Mouse (Mus musculus) frontal cortex, adult 2 months (tissue): ENCODE measurements around the gene Gm42906. TPM values are rescaled to one million over a fixed set of nuclear protein-coding genes. Genes with fewer than 3 reads are reported as not detected.
A peak's percentile ranks its signal among the peaks of the same experiment; 100 is the strongest.

Source experiments
- DNase-seq, 2 experiments: peaks; one replicate each; pipeline ENCODE4 v3.0.0; 2022; ENCODE audit warnings: low spot score in 1 of 2; ENCODE audit errors: extremely low spot score in 1 of 2
- polyA plus RNA-seq: library from polyadenylated mRNA; depleted of rRNA; stranded (reverse); fragments of >200 nt; gene quantifications from 2 replicates; pipeline ENCODE4 v1.2.3, GENCODE M21; 2012

Gene Gm42906
- polyA plus RNA-seq, 1 experiment = not detected

DNA sequence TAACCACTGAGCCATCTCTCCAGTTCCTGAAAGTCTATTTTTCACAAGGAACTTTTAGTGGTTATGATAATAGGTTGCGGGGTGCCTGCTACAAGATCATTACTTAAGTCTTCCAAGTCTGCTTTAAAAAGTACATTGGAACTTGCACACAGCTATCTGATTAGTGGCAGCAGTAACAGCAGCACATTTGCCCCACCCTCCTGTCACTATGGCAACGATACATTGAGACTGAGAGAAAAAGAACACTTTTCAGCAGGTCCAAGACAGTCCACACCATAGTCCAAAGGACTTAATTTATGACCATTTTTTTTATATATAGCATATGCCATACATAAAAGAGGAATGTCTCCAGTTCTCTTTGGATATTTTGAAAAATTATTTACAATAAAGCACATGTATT lies 181.7 kb downstream of the Gm42906 start:
- DNase-seq = no peak

DNA sequence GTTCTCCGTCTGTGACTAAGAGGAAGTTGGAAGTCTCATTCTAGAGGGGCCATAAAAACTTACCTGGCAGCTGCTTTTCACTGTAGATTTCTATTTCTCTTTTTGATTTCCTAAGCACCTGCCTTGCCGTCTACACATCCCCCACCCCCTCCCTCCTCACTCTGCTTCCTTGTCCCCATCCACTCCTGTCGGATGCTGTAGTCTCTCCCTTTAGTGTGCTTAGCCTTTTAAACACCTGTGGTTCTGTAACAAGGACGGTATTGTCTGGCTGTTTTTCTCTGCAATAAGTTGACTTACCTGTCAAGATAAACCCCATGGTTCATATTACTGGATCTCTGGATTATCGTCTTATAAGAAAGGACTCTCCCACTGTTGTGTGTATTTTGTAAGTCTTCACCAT lies 182.4 kb downstream of the Gm42906 start:
- no peak for DNase-seq

DNA sequence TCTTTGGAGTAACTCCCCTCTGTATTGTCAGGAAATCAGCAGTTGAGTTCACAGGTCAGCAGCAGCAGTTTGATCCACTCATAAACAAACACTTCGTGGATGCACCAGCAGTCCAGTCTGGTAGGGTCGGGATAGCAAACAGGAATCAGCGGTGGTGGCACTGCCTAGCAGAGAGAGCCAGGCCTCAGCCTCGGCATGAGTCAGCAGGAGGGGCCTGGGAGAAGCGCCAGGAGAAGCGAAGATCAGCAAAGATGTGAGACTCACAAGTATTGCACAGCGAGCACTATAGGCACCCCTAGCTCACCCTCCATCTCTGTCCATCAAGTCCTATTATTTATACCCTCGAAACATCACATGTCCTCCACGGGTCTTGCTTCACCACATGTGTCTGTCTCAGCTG lies 189.2 kb downstream of the Gm42906 start:
- DNase-seq = no peak

DNA sequence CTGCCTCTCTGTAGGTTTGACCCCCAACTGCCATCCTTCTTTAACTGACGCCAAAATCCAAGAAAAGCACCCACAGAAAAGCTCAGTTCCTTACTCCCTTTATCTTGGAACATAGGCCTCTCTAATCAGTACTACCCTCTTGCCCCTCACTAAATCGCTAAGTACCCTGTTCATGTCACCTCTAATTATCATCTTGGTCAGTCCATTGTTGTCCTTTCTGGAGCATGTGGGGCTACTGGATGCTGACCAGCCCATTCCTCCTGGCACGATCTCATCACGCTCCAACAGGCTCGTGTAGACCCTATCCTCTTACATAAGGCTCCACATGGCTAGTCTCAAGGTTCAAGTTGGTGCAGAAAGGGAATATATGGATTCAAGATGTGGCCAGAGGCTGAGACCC lies 191.6 kb downstream of the Gm42906 start:
- DNase-seq = no peak

DNA sequence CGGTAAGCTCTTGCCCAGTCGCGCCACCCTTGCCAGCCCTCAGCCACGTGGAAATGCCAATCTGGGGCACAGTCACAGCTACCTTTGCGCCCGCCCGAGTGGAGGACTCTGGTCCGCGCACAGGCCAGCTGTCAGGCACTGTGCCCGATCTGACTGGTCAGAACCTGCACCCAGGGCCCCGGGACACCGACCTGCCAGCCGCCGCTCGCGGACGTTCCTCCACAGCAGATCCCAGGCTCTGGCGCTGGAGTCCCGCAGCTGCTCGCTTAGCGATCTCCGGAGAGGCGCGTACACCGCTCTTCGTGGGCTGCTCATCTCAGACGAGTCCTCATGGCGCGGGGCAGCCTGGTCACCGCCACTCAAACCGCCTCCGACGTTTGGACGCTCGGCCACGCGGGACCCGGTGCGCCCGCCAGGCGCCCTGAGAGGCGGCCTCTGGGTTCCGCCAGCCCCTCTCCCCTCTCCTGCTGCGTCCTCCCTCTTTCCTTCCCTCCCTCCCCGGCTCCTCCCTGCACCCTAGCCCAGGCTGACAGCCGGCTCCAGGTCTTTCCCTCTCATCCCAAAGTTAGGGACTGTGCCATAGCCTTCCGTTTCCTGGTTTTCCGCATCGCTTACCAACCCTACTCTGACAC lies 194.4 kb downstream of the Gm42906 start, which contains the start of gene Stard13:
Stard13 (minus strand) TSS at position 437 of the 632 bp plus-strand sequence.
- DNase-seq = peak in 1 of 2 experiments; percentile 25

DNA sequence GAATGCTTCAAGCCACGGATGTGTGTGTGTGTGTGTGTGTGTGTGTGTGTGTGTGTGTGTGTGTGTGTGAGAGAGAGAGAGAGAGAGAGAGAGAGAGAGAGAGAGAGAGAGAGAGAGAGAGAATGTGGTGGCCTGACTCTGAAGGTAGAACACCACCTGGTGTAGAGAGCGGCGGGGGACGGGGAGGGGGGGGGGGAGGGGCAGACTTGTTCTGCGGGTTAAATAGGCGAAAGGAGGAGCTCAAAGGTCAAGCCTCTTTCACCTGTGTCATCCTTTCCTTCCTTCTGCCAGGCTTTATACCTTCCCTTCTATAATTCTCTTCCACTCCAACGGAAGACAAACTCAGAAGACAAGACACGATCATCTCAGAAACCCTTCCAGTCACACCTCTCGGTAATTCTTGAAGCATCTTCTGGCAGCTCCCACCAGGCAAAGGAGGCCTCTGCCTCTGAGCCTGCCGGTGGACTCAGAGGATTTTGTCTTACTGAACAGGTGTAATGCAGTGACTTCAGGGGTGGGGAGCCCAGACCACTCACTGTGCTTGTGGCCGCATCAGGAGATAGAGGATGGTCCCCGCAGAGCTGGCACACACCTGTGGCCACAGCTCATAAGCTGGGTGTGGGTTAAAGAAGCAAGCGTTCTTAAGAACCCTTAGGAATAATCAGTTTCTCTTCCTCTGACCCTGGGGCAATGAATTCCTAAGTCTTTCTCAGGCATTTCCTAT lies 195.2 kb downstream of the Gm42906 start:
- DNase-seq = no peak

DNA sequence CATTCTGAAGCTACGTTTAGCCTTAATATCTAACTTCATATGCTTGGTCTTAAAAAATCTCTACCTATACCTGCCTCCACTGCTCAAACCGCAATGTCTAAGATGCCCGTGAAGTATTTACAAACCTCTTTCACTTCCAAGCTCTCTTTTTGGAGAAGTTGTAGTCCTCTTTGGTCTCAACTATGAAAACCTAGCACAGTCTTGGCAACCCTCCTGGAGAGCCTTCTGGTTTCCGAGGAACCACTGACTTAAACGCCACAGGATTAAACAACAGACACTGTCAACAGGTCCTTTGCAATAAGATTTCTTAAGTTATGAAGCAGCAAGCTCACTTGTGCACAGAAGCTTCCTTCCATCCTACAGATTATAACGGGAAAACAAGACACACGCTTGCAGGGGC lies 196.1 kb downstream of the Gm42906 start:
- no peak for DNase-seq

DNA sequence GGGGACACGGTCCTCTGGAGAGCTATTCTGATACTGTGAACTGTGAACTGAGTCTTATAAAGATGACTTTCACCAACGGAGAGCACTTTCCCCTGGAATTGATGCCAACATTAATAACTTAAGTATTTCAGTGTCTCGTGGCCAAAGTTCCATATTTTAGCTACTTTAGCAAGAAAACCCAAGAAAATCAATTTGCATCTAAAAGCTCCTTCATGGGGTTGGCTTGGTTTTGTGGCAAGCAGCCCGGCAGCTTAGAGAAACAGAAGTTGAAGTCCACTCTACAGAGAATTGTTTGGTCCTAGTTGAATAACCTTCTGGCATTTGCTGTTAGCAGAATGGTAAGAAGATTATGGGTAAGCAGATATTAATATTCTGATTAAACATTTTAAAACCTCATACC lies 196.6 kb downstream of the Gm42906 start:
- no peak for DNase-seq

DNA sequence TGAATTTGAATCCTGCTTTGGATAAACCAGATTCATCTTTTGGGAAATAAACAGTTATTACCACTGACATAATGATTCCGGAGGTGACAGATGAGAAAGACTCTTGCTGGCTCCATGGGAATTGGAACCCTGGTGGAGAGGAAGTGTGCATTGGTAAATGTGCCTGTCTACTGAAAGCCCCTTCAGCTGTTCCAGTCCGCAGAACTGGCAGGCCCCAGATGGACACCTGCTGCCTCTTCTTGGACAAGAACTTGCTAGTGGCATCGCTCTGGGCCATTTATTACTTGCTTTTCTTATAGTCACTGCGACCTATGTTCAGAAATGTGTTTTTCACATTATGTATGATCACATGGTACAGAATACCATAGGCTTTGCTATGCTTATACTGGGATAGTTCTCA lies 197.5 kb downstream of the Gm42906 start:
- no peak for DNase-seq

DNA sequence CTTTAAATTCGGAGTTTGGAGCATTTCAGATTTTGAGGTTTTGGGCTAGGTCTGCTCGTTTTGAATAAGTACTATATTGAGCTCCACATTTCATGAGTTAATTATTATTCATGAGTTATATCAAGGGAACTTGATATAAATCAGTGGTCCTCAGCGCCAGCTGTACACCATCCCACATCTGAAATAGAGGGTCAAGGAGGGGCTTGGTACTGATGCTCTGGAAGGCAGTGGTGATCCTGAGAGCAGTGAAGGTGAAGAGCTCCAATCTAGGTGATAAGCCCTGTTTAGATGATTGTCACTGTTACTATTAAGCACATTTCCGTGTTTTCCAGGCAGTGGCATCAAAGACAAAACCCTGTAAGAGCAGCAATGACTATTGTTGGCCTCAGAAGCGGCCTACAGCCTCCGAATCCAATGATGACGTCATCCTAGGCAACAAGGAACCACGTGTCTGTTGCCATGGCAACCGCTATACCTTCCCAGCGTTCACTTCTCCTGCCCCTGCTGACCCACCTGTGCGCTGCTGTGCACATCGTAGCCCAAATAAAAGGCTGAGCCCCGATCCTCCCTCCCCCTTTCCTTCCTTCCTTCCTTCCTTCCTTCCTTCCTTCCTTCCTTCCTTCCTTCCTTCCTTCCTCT lies 199.5 kb downstream of the Gm42906 start:
- no peak for DNase-seq

DNA sequence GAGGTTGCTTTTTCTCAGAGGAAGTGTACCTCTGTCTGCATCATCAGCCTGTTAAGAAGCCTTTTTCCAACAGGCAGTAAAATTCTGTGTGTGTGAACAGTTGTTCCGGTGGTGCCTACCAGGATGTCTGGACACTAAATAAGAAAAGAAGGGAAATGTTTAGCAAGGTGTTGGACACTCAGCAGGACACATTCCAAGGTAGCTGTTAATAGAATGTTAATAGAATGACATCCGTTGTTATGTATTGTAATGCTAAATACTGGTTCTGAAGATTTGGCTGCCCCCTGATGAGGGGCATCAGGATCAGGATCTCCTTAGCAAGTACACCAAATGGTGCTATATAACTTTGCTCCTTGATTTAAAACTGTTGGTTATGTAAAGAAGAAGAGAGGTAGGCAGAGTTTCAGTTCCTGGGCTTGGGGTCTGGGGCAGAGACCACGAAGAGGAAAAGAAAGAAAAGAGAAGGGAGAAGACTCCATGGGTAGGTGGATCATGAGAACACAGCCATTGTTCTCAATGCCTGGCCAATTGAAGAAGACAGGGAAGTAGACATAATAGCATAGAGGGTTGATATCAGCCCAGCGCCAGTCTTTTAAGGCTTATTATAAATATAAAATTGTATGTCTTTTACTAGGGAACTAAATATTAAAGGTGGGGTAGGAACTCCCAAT lies 204.1 kb downstream of the Gm42906 start:
- DNase-seq = no peak

DNA sequence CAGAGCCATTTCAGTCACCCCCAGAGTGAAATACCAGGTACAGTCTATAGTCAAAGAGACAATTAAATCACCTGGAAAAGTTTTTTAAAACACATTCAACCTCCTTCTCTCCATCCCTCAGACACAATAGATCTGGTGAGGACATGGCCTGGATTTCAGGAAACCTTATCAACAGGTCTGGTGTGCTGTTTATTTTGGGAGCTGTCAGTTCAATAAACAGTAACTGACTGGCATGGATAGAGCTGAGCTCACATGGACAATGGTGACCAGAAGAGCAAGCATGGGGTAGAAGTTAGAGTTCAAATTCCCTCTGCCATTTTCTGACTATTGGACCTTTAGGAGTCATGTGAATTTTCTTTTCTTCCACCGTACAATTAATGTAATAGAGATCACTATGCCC lies 205.2 kb downstream of the Gm42906 start:
- no peak for DNase-seq

DNA sequence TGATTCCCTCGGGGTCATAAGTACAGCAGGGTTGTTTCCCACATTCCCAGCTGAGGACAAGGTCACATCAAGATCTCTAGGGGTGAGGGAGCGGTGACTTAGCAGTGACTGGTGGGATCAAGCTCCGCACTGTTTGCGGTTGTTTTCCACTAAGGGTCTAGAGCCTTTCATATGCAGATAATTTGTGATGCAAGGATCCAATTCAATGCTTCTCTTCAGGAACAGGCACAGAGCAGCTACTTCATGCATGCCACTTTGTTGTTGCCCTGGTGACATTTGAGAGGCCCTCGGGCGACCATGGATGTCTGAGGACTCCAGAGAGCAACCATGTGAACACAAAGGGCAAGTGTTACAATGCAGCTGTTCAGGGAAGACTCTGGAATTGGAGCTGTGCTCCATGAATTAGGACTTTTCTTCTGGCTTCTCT lies 209.3 kb downstream of the Gm42906 start:
- DNase-seq = no peak

DNA sequence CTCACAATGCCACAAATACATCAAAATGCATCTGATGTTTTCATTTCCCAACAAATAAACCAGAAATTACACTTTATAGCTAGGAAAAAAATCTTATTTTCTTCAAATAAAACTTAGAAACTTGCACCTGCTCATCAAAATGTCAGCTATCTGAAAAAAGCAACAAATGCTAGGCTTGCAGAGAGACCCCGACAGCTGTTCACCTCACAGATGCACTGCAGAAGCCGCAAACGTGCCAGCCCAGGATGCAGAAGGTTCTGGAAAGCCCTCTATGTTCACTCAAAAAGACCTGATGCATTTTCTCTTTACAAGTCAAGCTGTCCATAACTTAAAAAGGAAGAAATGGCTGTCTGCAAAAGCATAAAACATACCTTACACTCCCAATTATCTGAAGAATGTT lies 214.9 kb downstream of the Gm42906 start:
- DNase-seq = no peak

DNA sequence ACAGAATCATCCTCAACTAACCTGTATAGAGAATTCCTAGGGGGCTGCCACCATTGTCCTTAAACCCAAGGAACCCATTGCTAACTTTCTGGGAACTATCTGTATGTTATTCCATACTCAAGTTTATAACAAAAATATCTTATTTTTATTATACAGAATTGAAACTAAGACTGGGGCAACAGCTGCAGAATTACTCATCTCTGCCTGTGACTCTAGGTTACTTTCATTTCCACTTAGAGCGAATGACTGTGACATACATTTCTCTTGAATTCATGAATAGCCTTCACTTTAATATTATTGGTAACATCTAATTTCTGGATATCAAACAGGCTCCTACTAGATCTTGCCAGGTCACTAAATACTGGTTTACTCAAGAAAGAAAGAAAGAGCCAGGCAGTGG lies 217.1 kb downstream of the Gm42906 start:
- no peak for DNase-seq

DNA sequence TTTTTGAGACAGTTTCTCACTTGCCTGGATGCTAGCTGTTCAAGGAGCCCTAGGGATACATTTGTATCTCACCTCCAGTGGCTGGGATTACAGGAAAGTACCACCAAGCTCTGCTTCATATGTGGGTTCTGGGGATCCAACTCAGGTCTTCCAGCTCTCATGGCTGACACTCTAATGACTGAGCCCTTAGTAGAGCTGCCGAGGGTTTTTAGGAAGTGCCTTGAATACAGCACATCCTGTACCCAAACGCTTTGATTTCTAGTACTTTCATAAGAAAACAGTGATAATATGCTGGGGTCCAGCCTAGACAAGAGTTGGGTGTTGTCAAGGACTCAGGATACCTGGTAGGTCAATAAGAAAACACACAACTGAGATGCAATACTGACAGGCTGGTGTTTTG lies 217.9 kb downstream of the Gm42906 start:
- DNase-seq = no peak

DNA sequence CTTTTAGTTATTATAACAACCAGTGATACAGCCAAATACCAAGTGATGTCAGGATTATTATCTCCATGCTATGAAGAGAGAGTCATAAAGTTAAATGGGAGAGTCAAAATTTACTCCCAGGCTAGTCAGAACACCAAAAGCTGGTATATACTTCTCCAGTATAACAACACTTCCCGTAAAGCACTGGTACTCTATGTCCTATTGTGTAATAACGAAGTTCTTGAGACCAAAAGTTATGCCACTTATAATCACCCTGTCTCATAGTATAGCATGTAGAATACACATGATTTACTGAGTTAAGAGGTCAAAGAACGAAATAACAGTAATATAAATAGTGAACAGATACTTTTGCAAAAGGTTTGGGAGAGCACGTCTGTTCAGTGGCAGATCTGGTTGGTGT lies 222.9 kb downstream of the Gm42906 start:
- no peak for DNase-seq

DNA sequence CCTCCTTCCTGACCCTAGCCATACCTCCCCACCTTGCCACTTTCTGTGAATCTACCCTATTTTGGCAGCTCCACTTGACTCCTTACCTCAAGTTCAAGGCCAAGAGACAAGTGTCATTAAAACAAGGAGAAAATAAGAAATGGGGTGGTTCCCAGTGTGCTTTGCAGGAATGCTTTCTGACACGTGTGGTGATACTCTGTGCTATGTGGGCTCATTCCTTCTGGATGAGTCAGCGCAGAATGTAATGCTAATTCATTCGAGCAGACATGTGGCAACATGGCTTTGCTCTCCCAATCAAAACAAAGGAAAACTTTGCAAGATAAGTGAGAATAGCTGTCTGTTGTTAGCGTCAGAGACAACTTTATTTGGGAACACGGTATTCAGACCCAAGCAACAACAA lies 225.0 kb downstream of the Gm42906 start:
- peak in 1 of 2 experiments; percentile 4 for DNase-seq

DNA sequence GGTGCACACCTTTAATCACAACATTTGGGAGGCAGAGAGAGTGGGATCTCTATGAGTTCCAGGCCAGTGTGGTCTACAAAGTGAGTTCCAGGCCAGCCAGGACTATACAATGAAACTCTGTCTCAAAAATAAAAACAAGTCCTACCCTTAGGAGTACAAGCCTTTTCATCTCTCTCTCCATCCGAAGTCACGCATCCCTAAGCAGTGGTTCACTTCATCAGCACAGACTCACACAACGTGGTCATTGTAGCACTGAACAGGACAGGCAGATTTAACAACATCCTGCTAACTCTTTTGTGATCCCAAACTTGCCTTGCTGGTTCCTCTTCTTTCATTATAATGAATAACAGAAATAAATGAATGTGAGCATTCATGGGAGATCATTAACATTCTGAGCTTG lies 226.7 kb downstream of the Gm42906 start:
- no peak for DNase-seq

DNA sequence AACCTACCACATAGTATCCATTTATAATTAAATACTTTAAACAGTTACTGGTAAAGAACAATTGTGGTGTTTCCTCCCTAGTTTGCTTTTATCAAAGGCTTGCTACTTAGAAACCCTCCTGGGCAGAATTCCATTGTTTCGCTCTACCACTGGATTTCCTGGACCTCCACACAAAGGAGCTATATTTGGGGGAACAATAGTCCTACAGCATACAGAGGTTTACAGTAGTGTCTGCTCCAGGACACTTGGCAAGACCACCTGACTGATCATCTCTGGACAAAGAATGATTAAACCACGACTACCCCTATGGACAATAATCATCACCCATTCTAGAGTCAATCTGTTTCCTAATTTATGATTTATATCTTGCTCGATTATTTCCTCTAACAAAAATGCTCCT lies 228.7 kb downstream of the Gm42906 start:
- DNase-seq = no peak

DNA sequence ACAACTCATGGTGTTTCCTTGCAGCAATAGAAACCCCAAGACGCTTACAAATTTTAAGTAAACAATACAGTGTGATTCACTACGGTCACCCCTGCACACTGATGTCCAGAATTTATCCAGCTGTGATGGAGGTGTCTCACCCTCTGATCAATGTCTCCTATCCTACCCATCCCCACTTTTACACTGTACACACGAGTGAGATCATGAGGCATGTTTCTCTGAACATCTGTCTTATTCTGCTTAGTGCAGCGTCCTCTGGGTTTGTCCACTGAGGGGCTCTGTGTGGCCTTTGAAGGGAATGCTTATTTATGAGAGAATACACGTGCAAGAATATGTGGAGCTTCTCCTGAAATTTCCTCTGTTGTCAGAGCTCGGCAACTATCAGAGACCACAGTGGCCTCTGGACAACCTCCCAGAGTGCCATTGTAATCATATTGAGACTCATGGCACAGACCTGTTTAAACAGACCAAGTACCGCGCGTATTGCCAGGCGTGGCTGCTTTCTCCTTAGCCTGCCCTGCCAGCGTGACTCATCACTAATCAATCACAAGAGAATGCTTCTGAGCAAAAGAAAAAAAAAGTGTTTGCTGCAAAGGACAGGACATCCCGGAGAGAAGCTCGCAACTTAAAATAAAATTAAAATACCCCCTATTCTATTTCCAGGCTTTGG lies 231.2 kb downstream of the Gm42906 start:
- DNase-seq = no peak
